Mouse (Mus musculus): ENCODE results near the gene Angptl8. TPM values are rescaled to one million over a fixed set of nuclear protein-coding genes. Genes with fewer than 3 reads are reported as not detected.
A peak's percentile ranks its signal among the peaks of the same experiment; 100 is the strongest.

Angptl8 gene
- polyA plus RNA-seq, 1 experiment: 0.04 TPM

- H3K27me3 ChIP-seq (ENCODE audit: control insufficient read depth, insufficient read depth, insufficient read length): no peaks in the 10 kb centered on the region
- H3K36me3 ChIP-seq (ENCODE audit: control insufficient read depth, insufficient read depth): no peaks in the 10 kb centered on the region
- no peak overlapping the region for H3K4me3 ChIP-seq (ENCODE audit: insufficient read depth, poor library complexity, severe bottlenecking)
- peak overlapping the region; percentile 39 for H3ac ChIP-seq (ENCODE audit: control insufficient read depth, insufficient read length, low read depth)
- no peaks in the 10 kb centered on the region for H3K79me2 ChIP-seq (ENCODE audit: control insufficient read depth, insufficient read depth)
- TF ChIP-seq MYOG (IDR thresholded peaks at IDR 0.05; ENCODE audit: control insufficient read depth, extremely low read depth, insufficient read length): no peak
- peak; percentile 4 for TF ChIP-seq MYOD1 (IDR thresholded peaks at IDR 0.05; ENCODE audit: control insufficient read depth, insufficient read length, low read depth)
- H3K79me3 ChIP-seq (ENCODE audit: low read depth): no peaks in the 10 kb centered on the region
Observed at GRCm38 (mm10) chr9:21846755-21847341, 11.5 kb downstream of the Angptl8 start.

- no peaks in the 10 kb centered on the region for H3K27me3 ChIP-seq (ENCODE audit: control insufficient read depth, insufficient read depth, insufficient read length)
- no peaks in the 10 kb centered on the region for H3K79me3 ChIP-seq (ENCODE audit: low read depth)
- H3K79me2 ChIP-seq (ENCODE audit: control insufficient read depth, insufficient read depth): no peaks in the 10 kb centered on the region
- H3ac ChIP-seq (ENCODE audit: control insufficient read depth, insufficient read length, low read depth): no peak overlapping the region
- no peak overlapping the region for H3K4me3 ChIP-seq (ENCODE audit: insufficient read depth, poor library complexity, severe bottlenecking)
- no peak for TF ChIP-seq MYOD1 (IDR thresholded peaks at IDR 0.05; ENCODE audit: control insufficient read depth, insufficient read length, low read depth)
- H3K36me3 ChIP-seq (ENCODE audit: control insufficient read depth, insufficient read depth): no peaks in the 10 kb centered on the region
Observed at GRCm38 (mm10) chr9:21847425-21847824, 12.1 kb downstream of the Angptl8 start.

- TF ChIP-seq CTCF (IDR thresholded peaks at IDR 0.05; ENCODE audit: control insufficient read depth, insufficient read depth, insufficient read length) (no peak), CEBPB (IDR thresholded peaks at IDR 0.05; ENCODE audit: low read depth) (no peak), MAX (IDR thresholded peaks at IDR 0.05) (no peak), MYOG (IDR thresholded peaks at IDR 0.05; ENCODE audit: control insufficient read depth, extremely low read depth, insufficient read length) (no peak)
- H3K4me3 ChIP-seq (ENCODE audit: insufficient read depth, poor library complexity, severe bottlenecking): no peak overlapping the region
Observed at GRCm38 (mm10) chr9:21847926-21848325, 12.6 kb downstream of the Angptl8 start.

GRCm38 (mm10) chr9:21849691-21850677, 14.7 kb downstream of the Angptl8 start:
- Histone ChIP-seq H3K36me3 (ENCODE audit: control insufficient read depth, insufficient read depth) (no peaks in the 10 kb centered on the region), H3K27me3 (ENCODE audit: control insufficient read depth, insufficient read depth, insufficient read length) (no peaks in the 10 kb centered on the region), H3K79me3 (ENCODE audit: low read depth) (no peaks in the 10 kb centered on the region), H3K4me3 (ENCODE audit: insufficient read depth, poor library complexity, severe bottlenecking) (no peak overlapping the region), H3ac (ENCODE audit: control insufficient read depth, insufficient read length, low read depth) (no peak overlapping the region), H3K79me2 (ENCODE audit: control insufficient read depth, insufficient read depth) (no peaks in the 10 kb centered on the region)
- TF ChIP-seq CTCF (IDR thresholded peaks at IDR 0.05; ENCODE audit: control insufficient read depth, insufficient read depth, insufficient read length) (no peak), CEBPB (IDR thresholded peaks at IDR 0.05; ENCODE audit: low read depth) (no peak), MYOD1 (IDR thresholded peaks at IDR 0.05; ENCODE audit: control insufficient read depth, insufficient read length, low read depth) (no peak), USF1 (IDR thresholded peaks at IDR 0.05; ENCODE audit: low read depth) (no peak), FOSL1 (IDR thresholded peaks at IDR 0.05; ENCODE audit: insufficient read depth, low read length, poor library complexity, severe bottlenecking) (no peak), MYOG (IDR thresholded peaks at IDR 0.05; ENCODE audit: control insufficient read depth, extremely low read depth, insufficient read length) (no peak), MAX (IDR thresholded peaks at IDR 0.05) (no peak)

More at GRCm38 (mm10) chr9:21847926-21848325, 12.6 kb downstream of the Angptl8 start:
- H3K79me3 ChIP-seq (ENCODE audit: low read depth): no peaks in the 10 kb centered on the region
- no peaks in the 10 kb centered on the region for H3K79me2 ChIP-seq (ENCODE audit: control insufficient read depth, insufficient read depth)
- H3K36me3 ChIP-seq (ENCODE audit: control insufficient read depth, insufficient read depth): no peaks in the 10 kb centered on the region
- H3K27me3 ChIP-seq (ENCODE audit: control insufficient read depth, insufficient read depth, insufficient read length): no peaks in the 10 kb centered on the region
- no peak overlapping the region for H3ac ChIP-seq (ENCODE audit: control insufficient read depth, insufficient read length, low read depth)

- Histone ChIP-seq H3K36me3 (ENCODE audit: control insufficient read depth, insufficient read depth) (no peaks in the 10 kb centered on the region), H3K27me3 (ENCODE audit: control insufficient read depth, insufficient read depth, insufficient read length) (no peaks in the 10 kb centered on the region), H3K4me3 (ENCODE audit: insufficient read depth, poor library complexity, severe bottlenecking) (no peak overlapping the region), H3K79me2 (ENCODE audit: control insufficient read depth, insufficient read depth) (no peaks in the 10 kb centered on the region), H3ac (ENCODE audit: control insufficient read depth, insufficient read length, low read depth) (no peak overlapping the region), H3K79me3 (ENCODE audit: low read depth) (no peaks in the 10 kb centered on the region)
- no peak for TF ChIP-seq CTCF (IDR thresholded peaks at IDR 0.05; ENCODE audit: control insufficient read depth, insufficient read depth, insufficient read length)
- no peak for TF ChIP-seq MYOD1 (IDR thresholded peaks at IDR 0.05; ENCODE audit: control insufficient read depth, insufficient read length, low read depth)
- no peak for TF ChIP-seq FOSL1 (IDR thresholded peaks at IDR 0.05; ENCODE audit: insufficient read depth, low read length, poor library complexity, severe bottlenecking)
- TF ChIP-seq MAX (IDR thresholded peaks at IDR 0.05): no peak
- no peak for TF ChIP-seq MYOG (IDR thresholded peaks at IDR 0.05; ENCODE audit: control insufficient read depth, extremely low read depth, insufficient read length)
- TF ChIP-seq USF1 (IDR thresholded peaks at IDR 0.05; ENCODE audit: low read depth): no peak
- TF ChIP-seq CEBPB (IDR thresholded peaks at IDR 0.05; ENCODE audit: low read depth): no peak
Observed at GRCm38 (mm10) chr9:21851084-21851483, 15.8 kb downstream of the Angptl8 start.

All from C2C12 (cell line).